In genomic region chr12:57076606-57077005, GRCm38 (mm10) we compare ENCODE assay signal across 28 mouse cellular contexts.
DNase-seq lines count a peak whose midpoint lies in the region; ATAC-seq and TF ChIP-seq lines count a peak whose summit lies in the region.
"Had no signal": no experiment of that assay in that cellular context is flagged by ENCODE, and none has a peak within 500 bp of the region (broad histone marks: within the 10 kb centered on the region; RNA-seq: fewer than 3 reads in every experiment).

No protein-coding gene starts in this region.

- H3K9ac ChIP-seq in kidney, embryonic 15.5 days: no peak overlapping the region
- H3K9ac ChIP-seq in embryonic facial prominence, embryonic 12.5 days: no peak overlapping the region
- H3K9ac ChIP-seq: embryonic facial prominence, embryonic 15.5 days; forebrain, embryonic 15.5 days; hindbrain, embryonic 12.5 days; limb, embryonic 12.5 days; liver, embryonic 13.5 days; midbrain, embryonic 13.5 days had no signal

- no peaks in the 10 kb centered on the region for H3K9me3 ChIP-seq in kidney, embryonic 15.5 days (replicated peaks)
- no peaks in the 10 kb centered on the region for H3K9me3 ChIP-seq in embryonic facial prominence, embryonic 12.5 days
- H3K9me3 ChIP-seq: embryonic facial prominence, embryonic 15.5 days; forebrain, embryonic 15.5 days; hindbrain, embryonic 12.5 days; limb, embryonic 12.5 days; liver, embryonic 13.5 days; midbrain, embryonic 13.5 days had no signal

- no peak for TF ChIP-seq POLR2A in brain, embryonic 14.5 days (IDR thresholded peaks at IDR 0.05; ENCODE audit: borderline replicate concordance, extremely low read depth, insufficient read depth, insufficient read length, poor library complexity, severe bottlenecking)
- no peak for TF ChIP-seq POLR2A in thymus, adult 2 months (IDR thresholded peaks at IDR 0.05; ENCODE audit: control insufficient read depth, extremely low read depth, insufficient read depth, low read length, poor library complexity)

- no peak overlapping the region for H3K4me3 ChIP-seq in kidney, embryonic 15.5 days (replicated peaks)
- H3K4me3 ChIP-seq in embryonic facial prominence, embryonic 12.5 days: no peak overlapping the region
- H3K4me3 ChIP-seq in thymus, adult 2 months (ENCODE audit: control insufficient read depth, insufficient read depth, low read length): no peak overlapping the region
- H3K4me3 ChIP-seq: embryonic facial prominence, embryonic 15.5 days; forebrain, embryonic 15.5 days; hindbrain, embryonic 12.5 days; left cerebral cortex, adult 2 months; limb, embryonic 12.5 days; liver, embryonic 13.5 days; midbrain, embryonic 13.5 days had no signal

- ATAC-seq in kidney, embryonic 15.5 days (replicated peaks; ENCODE audit: low FRiP score): peak; percentile 73
- peak; percentile 52; the same call in 1 of the 2 replicates for ATAC-seq in embryonic facial prominence, embryonic 12.5 days (ENCODE audit: insufficient number of reproducible peaks, insufficient read depth, low FRiP score, low TSS enrichment)
- ATAC-seq: forebrain, embryonic 15.5 days; midbrain, embryonic 13.5 days; Patski had no signal

- H3K4me2 ChIP-seq in kidney, embryonic 15.5 days: 0 out of 2 replicates have a peak overlapping the region, but pooled peaks have one; percentile 3
- H3K4me2 ChIP-seq in embryonic facial prominence, embryonic 12.5 days (replicated peaks): peak overlapping the region; percentile 25; the same call in 1 of the 2 replicates
- H3K4me2 ChIP-seq: embryonic facial prominence, embryonic 15.5 days; forebrain, embryonic 15.5 days; heart, embryonic 11.5 days; hindbrain, embryonic 12.5 days; limb, embryonic 12.5 days; liver, embryonic 13.5 days; midbrain, embryonic 13.5 days had no signal

- intact Hi-C loops in heart, postnatal 14 days (cut with DNase I): no loop called here

- no peaks in the 10 kb centered on the region for H3K27me3 ChIP-seq in kidney, embryonic 15.5 days
- no peaks in the 10 kb centered on the region for H3K27me3 ChIP-seq in embryonic facial prominence, embryonic 12.5 days
- no peaks in the 10 kb centered on the region for H3K27me3 ChIP-seq in thymus, adult 2 months (ENCODE audit: control insufficient read depth, insufficient read depth, low read length)
- H3K27me3 ChIP-seq: embryonic facial prominence, embryonic 15.5 days; forebrain, embryonic 15.5 days; hindbrain, embryonic 12.5 days; limb, embryonic 12.5 days; liver, embryonic 13.5 days; midbrain, embryonic 13.5 days had no signal

- H3K27ac ChIP-seq in kidney, embryonic 15.5 days: no peak overlapping the region
- no peak overlapping the region for H3K27ac ChIP-seq in embryonic facial prominence, embryonic 12.5 days
- H3K27ac ChIP-seq in thymus, adult 2 months (ENCODE audit: control insufficient read depth, insufficient read depth, low read length): no peak overlapping the region
- H3K27ac ChIP-seq: embryonic facial prominence, embryonic 15.5 days; forebrain, embryonic 15.5 days; hindbrain, embryonic 12.5 days; left cerebral cortex, adult 2 months; limb, embryonic 12.5 days; liver, embryonic 13.5 days; midbrain, embryonic 13.5 days had no signal

- 11% methylated on average over 4 of the region's 4 CpGs for WGBS in kidney, embryonic 15.5 days
- 17% methylated on average over 4 of the region's 4 CpGs for WGBS in embryonic facial prominence, embryonic 12.5 days
- WGBS in thymus, adult 2 months: 85% methylated on average over 4 of the region's 4 CpGs

- DNase-seq in kidney, adult 8-10 months: no peak
- peak; percentile 17 for DNase-seq in brain, embryonic 14.5 days (ENCODE audit: low read depth)
- peak; percentile 39 for DNase-seq in mesoderm, embryonic 11.5 days (ENCODE audit: low read depth, low spot score)
- no peak for DNase-seq in layer of hippocampus, adult 8-10 months (ENCODE audit: low spot score in 2 of 2)
- DNase-seq in heart, postnatal 14 days: no peak
- no peak for DNase-seq in thymus, adult 2 months
- DNase-seq: adrenal gland, adult 8-10 months; cerebellum, adult 2 months; cerebellum, postnatal 25 days; gastrocnemius, postnatal 14 days; heart, adult 11 months; kidney, adult 11 months; liver, embryonic 13.5 days; lung, adult 2 months; lung, postnatal 14 days; right cerebral cortex, postnatal 25 days; spleen, adult 18-20 months; thymus, postnatal 36 days had no signal

- no peak for TF ChIP-seq CTCF in brain, embryonic 14.5 days (IDR thresholded peaks at IDR 0.05; ENCODE audit: borderline replicate concordance, extremely low read depth, insufficient read depth, insufficient read length)
- TF ChIP-seq CTCF in thymus, adult 2 months (IDR thresholded peaks at IDR 0.05; ENCODE audit: borderline replicate concordance, control insufficient read depth, extremely low read depth, insufficient read depth, low read length, poor library complexity): no peak

- no peaks in the 10 kb centered on the region for H3K36me3 ChIP-seq in kidney, embryonic 15.5 days
- H3K36me3 ChIP-seq in embryonic facial prominence, embryonic 12.5 days: no peaks in the 10 kb centered on the region
- no peaks in the 10 kb centered on the region for H3K36me3 ChIP-seq in thymus, adult 2 months (ENCODE audit: control insufficient read depth, insufficient read depth, low read length)
- H3K36me3 ChIP-seq: embryonic facial prominence, embryonic 15.5 days; forebrain, embryonic 15.5 days; hindbrain, embryonic 12.5 days; limb, embryonic 12.5 days; liver, embryonic 13.5 days; midbrain, embryonic 13.5 days had no signal

- H3K4me1 ChIP-seq in kidney, embryonic 15.5 days: no peaks in the 10 kb centered on the region
- peaks cover 3% of the 10 kb centered on the region; the same call in 1 of the 2 replicates for H3K4me1 ChIP-seq in embryonic facial prominence, embryonic 12.5 days
- H3K4me1 ChIP-seq in thymus, adult 2 months (replicated peaks; ENCODE audit: control insufficient read depth, insufficient read depth, low read length): no peaks in the 10 kb centered on the region
- H3K4me1 ChIP-seq: forebrain, embryonic 15.5 days; hindbrain, embryonic 12.5 days; liver, embryonic 13.5 days; midbrain, embryonic 13.5 days had no signal

Comparison
In these comparisons a context has a peak if more than half of its experiments do, and no peak if none do; other contexts are left out.
1. DNase-seq: peak in brain, embryonic 14.5 days (single experiment) and mesoderm, embryonic 11.5 days (single experiment); none in kidney, adult 8-10 months (0 of 2), layer of hippocampus, adult 8-10 months (0 of 2), heart, postnatal 14 days (0 of 2) and thymus, adult 2 months (single experiment).